Mouse (Mus musculus) liver, adult (tissue): ENCODE measurements around the gene Polr3h.

ENCODE experiments used
- GATA4 ChIP-seq: IDR thresholded peaks from 2 replicates; pipeline ENCODE4 v1.6.1; 2014; ENCODE audit warnings: mild to moderate bottlenecking, low read length; ENCODE audit not compliant: insufficient replicate concordance

Polr3h gene

DNA sequence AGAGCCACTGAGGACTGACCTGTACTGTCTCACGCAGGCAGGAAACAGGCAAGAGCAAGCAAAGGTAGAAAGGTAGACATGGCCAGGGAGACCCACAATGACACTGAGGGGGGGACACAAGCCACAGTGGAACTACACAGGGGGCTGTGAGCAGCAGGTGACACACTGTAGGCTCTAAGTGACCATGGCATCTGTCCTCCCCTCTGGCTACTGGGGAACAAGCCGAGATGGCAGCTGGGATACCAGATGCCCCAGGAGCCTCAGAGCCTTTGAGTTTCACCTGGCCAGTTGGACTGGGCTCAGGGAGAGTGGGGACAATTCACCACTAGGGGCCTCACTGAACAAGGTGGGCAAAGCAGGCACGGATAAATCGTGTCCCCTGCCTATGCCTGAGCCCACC, 26.3 kb upstream of the Polr3h start:
- TF ChIP-seq GATA4: no peak

DNA sequence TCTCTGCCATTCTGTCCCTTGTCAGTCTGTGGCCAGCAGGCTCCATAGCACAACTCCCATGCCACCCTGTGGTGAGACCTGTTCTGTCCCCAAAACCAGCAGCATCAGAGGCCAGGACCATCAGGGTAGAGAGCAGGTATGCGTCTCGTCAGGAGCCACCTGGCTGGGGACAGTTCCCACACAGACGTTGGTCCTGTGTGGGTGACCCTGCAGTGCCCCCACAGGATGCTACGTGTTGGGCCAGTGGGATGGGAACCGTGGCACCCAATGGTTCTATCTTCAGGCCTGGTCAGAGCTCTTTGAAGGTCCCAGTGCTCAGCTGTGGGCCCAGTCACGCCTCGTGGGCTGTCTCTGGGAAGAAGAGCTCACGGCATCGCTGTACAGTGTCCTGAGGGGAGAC, 25.1 kb upstream of the Polr3h start:
- TF ChIP-seq GATA4: no peak

DNA sequence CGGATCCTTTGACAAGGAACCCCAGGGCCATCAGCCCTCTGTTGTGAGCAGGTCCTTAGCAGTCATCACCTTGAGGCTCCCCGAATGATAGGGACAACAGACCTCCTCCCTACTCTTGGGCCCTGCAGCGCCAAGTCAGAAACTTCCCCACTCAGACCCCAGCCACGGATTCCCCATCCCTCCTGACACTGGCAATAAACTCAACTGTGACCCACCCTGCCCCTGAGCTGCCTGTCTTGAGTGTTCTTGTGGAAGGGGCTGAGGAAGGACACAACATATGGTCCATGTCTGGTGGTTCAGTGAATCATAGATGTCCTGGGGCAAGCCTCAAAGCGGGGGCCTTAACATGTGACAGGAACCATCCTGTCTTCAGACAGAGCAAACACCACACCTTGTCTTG, 24.7 kb upstream of the Polr3h start:
- no peak for TF ChIP-seq GATA4

DNA sequence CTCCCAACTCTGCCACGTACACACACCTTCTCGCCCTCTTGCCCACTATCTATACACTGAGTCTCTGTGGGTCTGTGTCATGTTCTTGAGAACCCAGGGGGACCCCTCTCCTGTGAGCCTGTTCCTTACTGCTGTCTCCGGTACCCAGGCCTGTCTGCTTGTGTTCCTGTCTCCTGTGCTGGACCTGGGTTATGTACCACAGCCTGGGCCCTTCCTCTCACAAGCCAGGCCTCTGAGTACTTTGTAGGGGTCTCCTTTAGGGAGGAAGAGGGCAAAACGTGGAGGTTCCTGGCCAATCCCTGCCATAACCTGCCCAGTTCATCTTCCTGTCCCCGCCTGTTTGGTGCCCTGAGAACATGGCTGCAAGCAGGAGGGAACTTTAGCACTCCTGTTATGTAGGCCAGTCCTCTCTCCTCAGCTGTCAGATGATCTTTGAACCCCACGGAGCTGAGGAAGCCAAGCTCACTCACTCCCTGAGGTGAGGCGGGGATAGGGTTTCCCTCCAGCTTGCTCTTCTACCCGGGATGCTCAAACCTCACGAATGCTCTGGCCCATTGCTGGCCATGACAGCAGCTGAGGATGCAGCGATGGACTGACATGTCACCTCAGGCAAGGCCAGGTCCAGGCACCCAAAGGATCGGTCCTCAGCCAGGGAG, 23.6 kb upstream of the Polr3h start:
- TF ChIP-seq GATA4: no peak

DNA sequence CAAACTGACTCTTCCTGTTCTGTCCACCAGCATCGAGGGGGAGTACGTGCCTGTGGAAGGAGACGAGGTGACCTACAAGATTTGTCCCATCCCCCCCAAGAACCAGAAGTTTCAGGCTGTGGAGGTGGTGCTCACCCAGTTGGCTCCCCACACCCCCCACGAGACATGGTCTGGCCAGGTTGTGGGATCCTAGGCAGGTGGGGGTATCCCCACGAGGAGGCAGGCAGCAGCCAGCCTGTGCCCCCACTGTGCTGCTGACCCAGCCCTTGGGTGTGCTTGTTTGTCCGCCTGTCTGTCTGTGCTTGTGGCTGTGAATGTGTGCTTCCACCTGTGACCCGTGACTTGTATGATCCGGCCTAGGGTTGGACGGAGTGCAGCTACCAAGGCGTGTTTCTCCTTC, 23.0 kb upstream of the Polr3h start:
- no peak for TF ChIP-seq GATA4

DNA sequence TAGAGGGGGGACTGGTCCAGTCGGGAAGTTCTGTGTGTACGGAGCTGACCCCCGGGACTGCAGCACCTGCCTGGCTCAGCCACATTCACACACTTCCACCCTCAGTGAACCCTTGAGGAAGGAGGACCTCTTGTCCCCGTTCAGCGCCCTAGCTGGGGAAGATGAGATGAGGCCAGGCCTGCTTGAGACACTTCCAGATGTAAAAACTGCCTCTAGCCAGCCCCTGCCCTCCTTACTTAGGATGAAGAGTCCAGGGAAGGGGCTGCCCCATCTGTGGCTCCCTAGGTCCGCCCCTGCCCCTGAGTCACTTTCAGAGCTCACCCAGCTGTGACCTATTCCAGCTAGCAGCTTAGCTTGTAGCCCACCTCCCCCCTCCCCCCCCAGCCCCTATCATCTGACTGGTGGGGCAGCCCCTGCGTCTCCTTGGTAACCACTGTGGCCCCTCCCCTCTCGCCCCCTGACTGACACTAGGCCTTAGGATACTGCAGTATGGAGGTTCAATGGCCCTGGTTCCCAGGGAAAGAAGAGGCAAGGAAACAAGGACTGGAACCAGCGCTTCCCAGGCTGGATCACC, 17.2 kb upstream of the Polr3h start:
- no peak for TF ChIP-seq GATA4

DNA sequence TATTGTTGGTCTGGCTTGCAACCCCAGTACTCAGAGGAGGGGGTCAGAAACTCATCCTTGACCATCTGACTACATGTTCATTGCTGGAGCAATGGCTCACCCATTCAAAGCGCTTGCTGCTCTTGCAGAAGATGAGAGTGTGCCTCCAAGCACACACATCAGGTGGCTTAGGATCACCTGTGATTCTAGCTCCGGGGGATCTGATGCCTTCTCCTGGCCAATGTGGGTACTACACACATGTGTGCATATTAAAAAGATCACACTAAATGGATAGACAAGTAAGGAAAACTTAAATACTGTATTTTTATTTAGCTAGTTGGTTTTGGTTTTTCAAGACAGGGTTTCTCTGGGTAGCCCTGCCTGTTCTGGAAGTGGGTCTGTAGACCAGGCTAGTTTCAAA, 15.0 kb upstream of the Polr3h start:
- no peak for TF ChIP-seq GATA4

DNA sequence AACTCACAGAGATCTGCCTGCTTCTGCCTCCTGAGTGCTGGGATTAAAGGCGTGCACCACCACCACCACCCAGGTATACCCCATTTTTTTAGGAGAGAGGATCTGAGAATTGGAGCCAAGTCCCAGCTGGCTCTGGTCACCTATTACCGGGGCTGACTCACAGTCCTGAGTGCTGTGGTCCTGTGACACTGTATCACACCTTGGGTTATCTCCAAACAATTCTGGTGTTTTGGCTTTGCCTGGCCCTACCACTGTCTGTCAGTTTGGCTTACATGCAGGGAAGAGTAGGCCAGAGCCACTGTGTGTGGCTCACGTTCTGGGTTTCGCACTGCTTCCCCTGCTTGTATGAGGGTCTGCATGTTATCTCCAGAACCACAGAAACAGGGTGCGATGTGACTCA, 14.2 kb upstream of the Polr3h start:
- no peak for TF ChIP-seq GATA4

DNA sequence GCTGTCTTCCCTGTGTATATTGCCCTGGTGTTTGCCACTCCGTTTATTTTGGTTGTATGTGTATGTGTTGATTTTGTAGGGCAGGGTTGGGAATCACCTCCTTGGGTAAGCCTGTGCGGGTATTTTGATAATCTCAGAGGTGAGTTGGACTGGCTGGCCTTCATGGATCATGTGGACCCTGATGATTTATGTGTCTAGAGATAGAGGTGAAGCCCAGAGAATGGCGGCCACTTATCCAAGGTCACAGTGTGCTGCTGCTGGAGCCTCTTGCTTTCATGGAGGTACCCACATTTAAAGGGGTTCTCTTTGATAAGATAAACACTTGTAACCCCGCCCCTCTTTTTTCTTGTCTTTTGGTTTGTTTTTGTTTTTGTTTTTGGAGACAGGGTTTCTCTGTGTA, 13.7 kb upstream of the Polr3h start:
- no peak for TF ChIP-seq GATA4

DNA sequence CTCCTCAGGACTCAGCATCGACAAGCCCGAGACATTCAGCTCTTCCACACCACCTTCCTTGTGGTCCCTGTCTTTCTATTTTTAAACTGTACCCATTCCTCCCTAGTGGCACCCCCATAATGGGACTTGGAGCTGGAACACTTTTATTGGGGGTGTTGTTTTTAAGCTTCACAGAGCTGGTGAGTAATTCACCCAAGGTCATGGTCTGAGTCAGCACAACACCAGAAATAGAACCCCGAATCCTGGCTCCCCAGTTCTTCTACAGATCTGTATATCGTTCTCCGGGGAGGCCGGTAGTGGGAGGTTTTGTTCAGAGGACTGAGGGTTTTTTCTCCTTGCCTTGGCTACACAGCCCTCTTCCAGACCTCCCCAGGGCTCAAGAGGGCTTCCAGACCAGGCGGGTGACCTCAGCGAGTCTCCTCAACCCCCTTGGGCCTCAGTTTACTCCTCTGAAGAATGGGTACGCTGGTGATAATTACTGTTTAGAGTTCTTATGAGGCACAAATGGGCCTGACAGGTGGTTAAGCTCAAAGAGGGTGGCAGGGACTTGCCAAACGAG, 13.2 kb upstream of the Polr3h start:
- no peak for TF ChIP-seq GATA4

DNA sequence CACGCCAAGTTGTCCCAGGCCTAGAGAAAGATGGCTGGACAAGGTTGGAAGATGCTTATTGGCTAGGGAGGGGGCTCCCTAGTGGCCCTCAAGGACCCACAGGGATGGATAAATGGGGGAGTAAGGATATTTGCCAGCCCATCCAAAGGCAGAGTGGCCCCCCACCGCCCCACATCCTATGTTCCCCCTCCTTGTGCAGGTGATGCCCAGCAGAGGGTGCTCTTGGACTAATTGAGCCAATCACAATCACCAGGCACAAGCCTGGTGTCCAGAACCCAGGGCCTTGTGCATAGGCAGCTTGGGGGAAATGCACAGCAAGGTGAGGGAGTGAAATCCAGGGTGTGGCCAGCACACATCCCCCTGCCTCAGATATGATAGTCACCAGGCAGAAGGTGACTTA, 12.2 kb upstream of the Polr3h start:
- TF ChIP-seq GATA4: no peak

DNA sequence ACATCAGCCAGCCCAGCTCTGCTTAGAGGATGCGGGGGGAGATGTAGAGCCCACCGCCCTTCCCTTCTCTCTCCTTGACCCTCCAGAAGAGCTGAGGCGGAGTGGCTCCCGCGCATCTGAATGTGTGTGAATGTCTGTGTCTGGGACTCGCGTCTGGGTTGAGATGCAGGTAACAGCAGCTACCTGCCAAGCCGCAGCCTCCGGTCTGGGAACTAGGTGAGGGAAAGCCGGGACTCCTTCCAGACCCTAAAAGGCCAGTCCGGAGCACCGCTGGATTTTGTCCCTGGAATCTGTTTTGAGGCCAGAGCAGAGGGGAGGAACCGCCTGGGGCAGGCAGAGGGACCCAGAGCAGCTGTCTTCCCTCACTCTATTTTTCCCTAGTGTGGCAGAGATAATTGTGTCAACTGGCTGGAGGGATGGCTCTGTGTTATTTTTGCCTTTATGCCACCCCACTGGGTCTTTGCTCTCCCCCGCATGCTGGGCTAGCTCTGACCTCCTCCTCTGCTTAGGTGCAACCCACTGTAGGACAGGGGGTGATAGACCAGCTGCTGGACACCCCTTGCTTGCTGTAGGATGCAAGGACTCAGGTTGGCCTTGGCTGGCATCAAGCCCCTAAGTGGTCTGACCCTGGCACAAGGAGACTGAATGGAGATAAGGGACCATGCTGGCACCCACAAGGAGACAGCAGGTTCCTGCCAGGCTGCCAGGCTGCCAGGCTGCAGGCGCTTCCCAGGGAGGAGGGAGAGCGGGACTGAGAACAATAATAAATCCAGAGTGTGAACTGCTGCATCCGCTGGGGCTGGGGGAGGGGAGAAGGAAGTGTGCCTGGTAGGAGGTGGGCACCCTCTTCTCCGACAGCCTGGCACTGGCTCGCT, 11.3 kb upstream of the Polr3h start:
- TF ChIP-seq GATA4: no peak

DNA sequence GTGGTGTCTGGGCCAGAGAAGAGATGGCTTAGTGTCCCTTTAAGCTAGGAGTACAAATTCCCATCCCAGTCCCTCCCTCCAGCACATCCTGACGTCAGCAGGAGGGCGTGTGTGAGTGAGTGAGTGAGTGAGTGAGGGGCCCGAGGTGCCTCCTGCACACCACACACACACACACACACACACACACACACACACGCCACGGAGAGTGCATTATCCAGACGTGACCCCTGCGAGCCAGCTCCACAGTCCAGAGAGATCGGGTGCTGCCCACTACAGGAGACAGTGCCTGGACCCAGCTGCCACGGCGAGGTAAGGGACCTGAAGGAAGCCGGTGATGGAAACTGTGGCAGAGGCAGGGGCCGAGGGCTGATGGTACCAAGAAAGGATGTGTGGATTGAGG, 10.6 kb upstream of the Polr3h start, which contains the start of gene Csdc2:
Csdc2 (plus strand) TSS at position 81 of the 400 bp plus-strand sequence.
- no peak for TF ChIP-seq GATA4

DNA sequence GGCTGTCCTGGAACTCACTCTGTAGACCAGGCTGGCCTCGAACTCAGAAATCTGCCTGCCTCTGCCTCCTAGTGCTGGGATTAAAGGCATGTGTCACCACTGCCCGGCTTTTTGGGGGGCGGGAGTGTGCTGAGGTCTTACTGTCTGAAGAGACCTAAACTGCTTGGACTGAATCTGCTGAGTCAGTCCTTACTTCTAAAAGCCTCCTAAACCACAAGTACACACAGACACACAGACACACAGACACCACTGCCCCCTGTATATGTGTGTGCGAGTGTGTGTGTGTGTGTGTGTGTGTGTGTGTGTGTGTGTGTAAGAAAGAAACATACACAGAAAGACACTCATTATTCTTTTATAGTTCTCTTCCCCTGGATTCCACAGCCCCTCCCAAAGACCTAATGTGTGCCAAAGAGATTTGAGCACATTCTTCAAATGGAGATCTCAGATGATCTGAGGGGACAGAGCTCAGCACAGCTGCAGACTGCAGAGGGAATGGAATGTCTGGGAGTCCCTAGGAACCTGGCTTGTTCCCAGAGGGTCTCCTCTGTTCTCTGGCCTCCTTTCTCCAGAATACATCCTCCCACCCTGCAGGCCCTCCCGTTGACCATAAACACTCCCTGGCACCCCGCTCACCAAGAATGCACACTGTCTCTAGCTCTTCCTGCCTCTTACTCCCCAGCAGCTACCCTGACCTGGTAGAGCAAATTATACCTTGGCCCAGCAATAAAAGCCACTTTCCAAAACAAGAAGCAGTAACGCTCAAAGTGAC, 10.0 kb upstream of the Polr3h start:
- TF ChIP-seq GATA4: no peak

DNA sequence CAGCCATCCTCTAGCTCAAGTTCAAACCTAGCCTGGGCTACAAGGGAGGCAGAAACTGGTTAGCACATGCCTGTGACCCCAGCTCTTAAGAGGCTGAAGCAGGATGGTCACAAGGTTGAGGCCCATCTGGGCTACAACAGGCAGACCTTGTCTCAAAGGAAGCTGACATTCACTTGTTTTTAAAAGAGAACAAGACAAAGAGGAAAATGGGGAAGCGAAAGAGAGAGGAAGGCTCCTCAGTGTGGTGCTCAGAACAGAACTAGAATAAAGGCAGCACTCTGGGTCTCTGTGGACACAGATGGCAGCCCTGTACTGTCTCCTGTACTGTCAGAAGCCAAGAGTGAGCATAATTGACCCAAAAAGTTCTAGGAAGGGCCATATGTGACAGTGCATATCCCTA, 7.9 kb upstream of the Polr3h start:
- TF ChIP-seq GATA4: no peak
